8 mouse cellular contexts compared by ENCODE assay signal in genomic region chr7:141228279-141229067, GRCm38 (mm10). TPM values are rescaled to one million over a fixed set of nuclear protein-coding genes. Genes with fewer than 3 reads are reported as not detected.
A peak's percentile ranks its signal among the peaks of the same experiment; 100 is the strongest.
DNase-seq lines count a peak whose midpoint lies in the region; ATAC-seq and TF ChIP-seq lines count a peak whose summit lies in the region.

Phrf1 (plus strand) TSS chr7:141228784.

- H3K36me3 ChIP-seq in E14TG2a.4 (ENCODE audit: insufficient read depth, low read length): peaks cover 38% of the 10 kb centered on the region
- H3K36me3 ChIP-seq in forebrain, embryonic 13.5 days (ENCODE audit: poor library complexity, severe bottlenecking): peaks cover 31% of the 10 kb centered on the region
- H3K36me3 ChIP-seq in liver, postnatal 0 days (replicated peaks; ENCODE audit: insufficient read depth, low read length): peaks cover 29% of the 10 kb centered on the region
- H3K36me3 ChIP-seq in neural tube, embryonic 14.5 days (ENCODE audit: control insufficient read depth, insufficient read depth, low read length): peaks cover 18% of the 10 kb centered on the region

- H3K27ac ChIP-seq in forebrain, embryonic 13.5 days: peak within 1 kb of the TSS; percentile 93
- H3K27ac ChIP-seq in liver, postnatal 0 days (ENCODE audit: low read depth): peak within 1 kb of the TSS; percentile 60
- peak within 1 kb of the TSS; percentile 96 for H3K27ac ChIP-seq in neural tube, embryonic 14.5 days (ENCODE audit: low read depth, low read length)

- ATAC-seq in forebrain, embryonic 13.5 days: peak; percentile 94
- peak; percentile 95 for ATAC-seq in liver, postnatal 0 days
- ATAC-seq in neural tube, embryonic 14.5 days (ENCODE audit: low read depth): peak; percentile 93

- intact Hi-C loops in heart, postnatal 10 days (cut with DNase I): loop anchor here (2.0 kb wide), 1 partner anchor 134 kb away; no protein-coding TSS in a partner anchor

- peak within 1 kb of the TSS; percentile 98 for H3K9ac ChIP-seq in forebrain, embryonic 13.5 days
- H3K9ac ChIP-seq in liver, postnatal 0 days (replicated peaks): peak within 1 kb of the TSS; percentile 99
- peak within 1 kb of the TSS; percentile 93 for H3K9ac ChIP-seq in neural tube, embryonic 14.5 days (replicated peaks; ENCODE audit: low read depth, low read length)

- TF ChIP-seq EP300 in liver, postnatal 0 days (IDR thresholded peaks at IDR 0.05; ENCODE audit: low read depth): peak; percentile 89

- peak; percentile 97 for TF ChIP-seq CTCF in E14TG2a.4 (conservative IDR thresholded peaks at IDR 0.05; ENCODE audit: low read length)
- TF ChIP-seq CTCF in liver, postnatal 0 days (IDR thresholded peaks at IDR 0.05; ENCODE audit: low read depth): peak; percentile 100

- peak within 1 kb of the TSS; percentile 100 for H3K4me3 ChIP-seq in E14TG2a.4 (replicated peaks; ENCODE audit: low read length)
- H3K4me3 ChIP-seq in forebrain, embryonic 13.5 days: peak within 1 kb of the TSS; percentile 100
- peak within 1 kb of the TSS; percentile 98 for H3K4me3 ChIP-seq in liver, postnatal 0 days (ENCODE audit: low read depth, low read length)
- peak within 1 kb of the TSS; percentile 99 for H3K4me3 ChIP-seq in neural tube, embryonic 14.5 days (ENCODE audit: low read depth, low read length)

- H3K4me1 ChIP-seq in E14TG2a.4 (replicated peaks; ENCODE audit: low read depth, low read length): peaks cover 36% of the 10 kb centered on the region
- H3K4me1 ChIP-seq in forebrain, embryonic 13.5 days: peaks cover 23% of the 10 kb centered on the region
- H3K4me1 ChIP-seq in liver, postnatal 0 days (ENCODE audit: insufficient read depth): peaks cover 20% of the 10 kb centered on the region
- H3K4me1 ChIP-seq in neural tube, embryonic 14.5 days (ENCODE audit: control insufficient read depth, insufficient read depth, low read length): peaks cover 15% of the 10 kb centered on the region

- H3K4me2 ChIP-seq in forebrain, embryonic 13.5 days: peak within 1 kb of the TSS; percentile 99
- H3K4me2 ChIP-seq in liver, postnatal 0 days (ENCODE audit: low read depth, low read length): peak within 1 kb of the TSS; percentile 78
- peak within 1 kb of the TSS; percentile 94 for H3K4me2 ChIP-seq in neural tube, embryonic 14.5 days (ENCODE audit: low read depth, low read length)

- peak; percentile 93 for DNase-seq in c-Kit-positive CD71-positive TER-119-positive erythroid progenitor cells, embryonic 14.5 days (ENCODE audit: low spot score)
- peak; percentile 93 to 97 for DNase-seq in heart, postnatal 10 days
- DNase-seq in large intestine, adult 2 months (ENCODE audit: low read depth, low spot score): peak; percentile 66
- DNase-seq in liver, postnatal 0 days: peak; percentile 93
- peak; percentile 98 for DNase-seq in testis, postnatal 10 days (ENCODE audit: low spot score)

- no peaks in the 10 kb centered on the region for H3K9me3 ChIP-seq in E14TG2a.4 (ENCODE audit: low read length)
- no peaks in the 10 kb centered on the region for H3K9me3 ChIP-seq in forebrain, embryonic 13.5 days (replicated peaks)
- H3K9me3 ChIP-seq in liver, postnatal 0 days (ENCODE audit: low read length): no peaks in the 10 kb centered on the region
- no peaks in the 10 kb centered on the region for H3K9me3 ChIP-seq in neural tube, embryonic 14.5 days (ENCODE audit: control insufficient read depth, low read length)

- under 1% methylated on average over 76 of the region's 76 CpGs for WGBS in forebrain, embryonic 13.5 days
- WGBS in large intestine, adult 2 months: under 1% methylated on average over 76 of the region's 76 CpGs
- WGBS in liver, postnatal 0 days (ENCODE audit: insufficient replicate concordance): under 1% methylated on average over 73 of the region's 76 CpGs
- WGBS in neural tube, embryonic 14.5 days: under 1% methylated on average over 76 of the region's 76 CpGs

- no peaks in the 10 kb centered on the region for H3K27me3 ChIP-seq in E14TG2a.4 (ENCODE audit: insufficient read depth, low read length)
- H3K27me3 ChIP-seq in forebrain, embryonic 13.5 days: no peaks in the 10 kb centered on the region
- H3K27me3 ChIP-seq in liver, postnatal 0 days (ENCODE audit: insufficient read depth, low read length): no peaks in the 10 kb centered on the region
- H3K27me3 ChIP-seq in neural tube, embryonic 14.5 days (ENCODE audit: control insufficient read depth, insufficient read depth, low read length): peaks cover 5% of the 10 kb centered on the region; the same call in 1 of the 2 replicates

RNA-seq across cellular contexts. Expression of gene Phrf1, which starts in this region (rescaled TPM):
- 82.4 and 91.3 TPM in 2 replicates for polyA plus RNA-seq in forebrain, embryonic 13.5 days (2015; fragmentation: Nextera tagmentation; extraction: Ambion mirVana)
- 10 to 100 TPM; 46.1 to 47.4 TPM for total RNA-seq in heart, postnatal 10 days (2021)
- 23.1 and 24.7 TPM in 2 replicates for polyA plus RNA-seq in large intestine, adult 2 months (2012; rRNA removed)
- polyA plus RNA-seq in liver, postnatal 0 days (2015; fragmentation: Nextera tagmentation; extraction: Ambion mirVana): 10.8 and 14.3 TPM in 2 replicates
- polyA plus RNA-seq in neural tube, embryonic 14.5 days (2014; fragmentation: Nextera tagmentation; extraction: Ambion mirVana): 59.5 and 72.3 TPM in 2 replicates

Comparison
In these comparisons a context has a peak if more than half of its experiments do, and no peak if none do; other contexts are left out.
1. Peak in every context shown above with its lines: DNase-seq, ATAC-seq, H3K4me3 ChIP-seq and H3K27ac ChIP-seq.